Mouse (Mus musculus): Measurements from ENCODE around the gene Olfr701. TPM values are rescaled to one million over a fixed set of nuclear protein-coding genes. Genes with fewer than 3 reads are reported as not detected.

Gene Olfr701
- polyA plus RNA-seq, 1 experiment from 2014 or later, result not detected

- no peaks in the 10 kb centered on the region for H3K9me3 ChIP-seq (ENCODE audit: control insufficient read depth, low read length)
- H3K27me3 ChIP-seq (ENCODE audit: control insufficient read depth, insufficient read depth, low read length), result no peaks in the 10 kb centered on the region
- no peak for ATAC-seq (ENCODE audit: low FRiP score, low TSS enrichment)
- H3K9ac ChIP-seq (ENCODE audit: low read length), result no peak within 1 kb of the TSS
- H3K27ac ChIP-seq (replicated peaks), result no peak within 1 kb of the TSS
- TF ChIP-seq CTCF (IDR thresholded peaks at IDR 0.05; ENCODE audit: low read depth), result no peak
- TF ChIP-seq EP300 (optimal IDR thresholded peaks at IDR 0.05), result no peak
- no peak within 1 kb of the TSS for H3K4me3 ChIP-seq (ENCODE audit: low read depth, low read length)
- no peaks in the 10 kb centered on the region for H3K36me3 ChIP-seq (ENCODE audit: control insufficient read depth, insufficient read depth, low read length)
- no peak within 1 kb of the TSS for H3K4me2 ChIP-seq (replicated peaks; ENCODE audit: low read depth)
- no peaks in the 10 kb centered on the region for H3K4me1 ChIP-seq (replicated peaks; ENCODE audit: control insufficient read depth, insufficient read depth)
- DNase-seq (ENCODE audit: low spot score), result no peak
Observed at GRCm38 (mm10) chr7:106833793-106834192, 19.9 kb downstream of the Olfr701 start, which contains the start of gene Olfr702. TSS of gene Olfr702 (minus strand) at chr7:106833893.

- WGBS, result 74% methylated on average over 2 of the region's 2 CpGs
- Histone ChIP-seq H3K4me2 (replicated peaks; ENCODE audit: low read depth) (no peak within 1 kb of the TSS), H3K27ac (replicated peaks) (no peak within 1 kb of the TSS), H3K27me3 (ENCODE audit: control insufficient read depth, insufficient read depth, low read length) (no peaks in the 10 kb centered on the region), H3K4me1 (replicated peaks; ENCODE audit: control insufficient read depth, insufficient read depth) (no peaks in the 10 kb centered on the region), H3K36me3 (ENCODE audit: control insufficient read depth, insufficient read depth, low read length) (no peaks in the 10 kb centered on the region), H3K9me3 (ENCODE audit: control insufficient read depth, low read length) (no peaks in the 10 kb centered on the region), H3K4me3 (ENCODE audit: low read depth, low read length) (no peak within 1 kb of the TSS), H3K9ac (ENCODE audit: low read length) (no peak within 1 kb of the TSS)
- TF ChIP-seq CTCF (IDR thresholded peaks at IDR 0.05; ENCODE audit: low read depth) (no peak), EP300 (optimal IDR thresholded peaks at IDR 0.05) (no peak)
- ATAC-seq (ENCODE audit: low FRiP score, low TSS enrichment) (no peak), DNase-seq (ENCODE audit: low spot score) (no peak)
Observed at GRCm38 (mm10) chr7:106843060-106843459, 29.1 kb downstream of the Olfr701 start, which contains the start of gene Olfr703. TSS of gene Olfr703 (plus strand) at chr7:106843360.

- no peaks in the 10 kb centered on the region for H3K27me3 ChIP-seq (ENCODE audit: control insufficient read depth, insufficient read depth, low read length)
- ATAC-seq (ENCODE audit: low FRiP score, low TSS enrichment), result no peak
- H3K36me3 ChIP-seq (ENCODE audit: control insufficient read depth, insufficient read depth, low read length), result no peaks in the 10 kb centered on the region
- no peaks in the 10 kb centered on the region for H3K4me1 ChIP-seq (replicated peaks; ENCODE audit: control insufficient read depth, insufficient read depth)
- no peak for DNase-seq (ENCODE audit: low spot score)
- TF ChIP-seq CTCF (IDR thresholded peaks at IDR 0.05; ENCODE audit: low read depth) (no peak), EP300 (optimal IDR thresholded peaks at IDR 0.05) (no peak)
- no peak within 1 kb of the TSS for H3K4me2 ChIP-seq (replicated peaks; ENCODE audit: low read depth)
- no peak within 1 kb of the TSS for H3K9ac ChIP-seq (ENCODE audit: low read length)
- no peak within 1 kb of the TSS for H3K4me3 ChIP-seq (ENCODE audit: low read depth, low read length)
- H3K27ac ChIP-seq (replicated peaks), result no peak within 1 kb of the TSS
- H3K9me3 ChIP-seq (ENCODE audit: control insufficient read depth, low read length), result no peaks in the 10 kb centered on the region
Observed at GRCm38 (mm10) chr7:106862885-106863284, 49.0 kb downstream of the Olfr701 start, which contains the start of gene Olfr704. TSS of gene Olfr704 (plus strand) at chr7:106863185.

Other genes with a start within 250 kb of the Olfr701 start
- not detected in 2 replicates for gene Olfr693, start 133.5 kb upstream of the Olfr701 start, polyA plus RNA-seq (2015; fragmentation: Nextera tagmentation; extraction: Ambion mirVana)
- gene Olfr694, start 122.3 kb upstream of the Olfr701 start, polyA plus RNA-seq (2015; fragmentation: Nextera tagmentation; extraction: Ambion mirVana), result not detected in 2 replicates
- not detected in 2 replicates for gene Olfr695, start 97.7 kb upstream of the Olfr701 start, polyA plus RNA-seq (2015; fragmentation: Nextera tagmentation; extraction: Ambion mirVana)
- gene Olfr697, start 71.7 kb upstream of the Olfr701 start, polyA plus RNA-seq (2015; fragmentation: Nextera tagmentation; extraction: Ambion mirVana), result not detected in 2 replicates
- gene Olfr698, start 58.7 kb upstream of the Olfr701 start, polyA plus RNA-seq (2015; fragmentation: Nextera tagmentation; extraction: Ambion mirVana), result not detected in 2 replicates
- gene Olfr699, start 20.9 kb upstream of the Olfr701 start, polyA plus RNA-seq (2015; fragmentation: Nextera tagmentation; extraction: Ambion mirVana), result not detected in 2 replicates
- not detected in 2 replicates for gene Olfr700, start 5.3 kb upstream of the Olfr701 start, polyA plus RNA-seq (2015; fragmentation: Nextera tagmentation; extraction: Ambion mirVana)
- gene Olfr702, start 19.8 kb downstream of the Olfr701 start, polyA plus RNA-seq (2015; fragmentation: Nextera tagmentation; extraction: Ambion mirVana), result not detected in 2 replicates
- gene Olfr703, start 29.2 kb downstream of the Olfr701 start, polyA plus RNA-seq (2015; fragmentation: Nextera tagmentation; extraction: Ambion mirVana), result not detected in 2 replicates
- gene Olfr704, start 49.1 kb downstream of the Olfr701 start, polyA plus RNA-seq (2015; fragmentation: Nextera tagmentation; extraction: Ambion mirVana), result not detected in 2 replicates
- not detected in 2 replicates for gene Olfr705, start 62.8 kb downstream of the Olfr701 start, polyA plus RNA-seq (2015; fragmentation: Nextera tagmentation; extraction: Ambion mirVana)
- gene Olfr706, start 74.0 kb downstream of the Olfr701 start, polyA plus RNA-seq (2015; fragmentation: Nextera tagmentation; extraction: Ambion mirVana), result not detected in 2 replicates
- gene Olfr707, start 87.1 kb downstream of the Olfr701 start, polyA plus RNA-seq (2015; fragmentation: Nextera tagmentation; extraction: Ambion mirVana), result not detected in 2 replicates
- gene Olfr1532-ps1, start 93.9 kb downstream of the Olfr701 start, polyA plus RNA-seq (2015; fragmentation: Nextera tagmentation; extraction: Ambion mirVana), result not detected in 2 replicates
- not detected in 2 replicates for gene Olfr709-ps1, start 118.1 kb downstream of the Olfr701 start, polyA plus RNA-seq (2015; fragmentation: Nextera tagmentation; extraction: Ambion mirVana)
- 0.07 TPM in 1 of 2 replicates, not detected in the other for gene Olfr710, start 134.2 kb downstream of the Olfr701 start, polyA plus RNA-seq (2015; fragmentation: Nextera tagmentation; extraction: Ambion mirVana)
- not detected in 2 replicates for gene Olfr6, start 149.8 kb downstream of the Olfr701 start, polyA plus RNA-seq (2015; fragmentation: Nextera tagmentation; extraction: Ambion mirVana)
- not detected in 2 replicates for gene Olfr711, start 161.3 kb downstream of the Olfr701 start, polyA plus RNA-seq (2015; fragmentation: Nextera tagmentation; extraction: Ambion mirVana)
- not detected in 2 replicates for gene Olfr2, start 191.9 kb downstream of the Olfr701 start, polyA plus RNA-seq (2015; fragmentation: Nextera tagmentation; extraction: Ambion mirVana)
- not detected in 2 replicates for gene Olfr713, start 217.0 kb downstream of the Olfr701 start, polyA plus RNA-seq (2015; fragmentation: Nextera tagmentation; extraction: Ambion mirVana)

All from stomach, postnatal 0 days (tissue).